Mouse (Mus musculus): ENCODE measurements at regions not wholly inside any gene's neighbourhood (a gene's known extent, or its start where the extent isn't known, plus 50 kb on each side); places are given as distances from the start of the nearest gene placed in this dataset.

DNA sequence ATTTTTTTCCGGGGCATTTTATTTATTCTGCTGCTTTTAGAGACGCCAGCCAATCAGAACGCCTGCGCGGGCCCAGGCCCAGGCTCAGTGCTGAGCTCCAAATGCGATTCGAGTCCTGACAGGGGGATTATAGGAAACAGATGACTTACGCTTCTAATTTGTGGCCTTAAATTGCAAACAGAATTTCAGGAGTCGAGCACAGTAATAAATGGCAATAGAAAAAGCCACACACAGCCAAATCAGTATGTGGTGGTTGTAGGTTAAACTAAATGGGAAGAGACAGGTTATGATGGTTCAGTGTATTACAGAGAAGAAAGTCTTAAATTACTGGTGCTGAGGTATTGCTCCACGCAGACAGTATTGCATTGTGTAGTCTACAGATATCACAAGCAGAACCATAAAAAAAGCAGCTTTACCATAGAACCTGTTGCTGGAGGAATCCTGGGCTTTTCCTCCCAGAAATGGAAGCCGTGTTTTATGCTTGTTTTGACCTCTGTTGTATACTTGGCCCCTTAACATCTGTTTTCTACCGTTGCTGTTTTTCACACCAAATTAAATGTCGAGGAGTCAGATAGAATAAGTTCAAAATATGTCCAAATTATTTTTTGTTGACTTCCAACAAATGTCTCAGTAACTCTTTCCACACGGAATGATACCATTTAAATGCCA lies 110.2 kb upstream of the Zeb2 start:
- Histone ChIP-seq H3K36me3 (ENCODE audit: control insufficient read depth, insufficient read depth, low read length) (no peaks in the 10 kb centered on the region), H3K9ac (ENCODE audit: low read depth, low read length) (no peak overlapping the region), H3K4me2 (ENCODE audit: low read length) (peak overlapping the region; percentile 29; the same call in 1 of the 2 replicates), H3K4me3 (ENCODE audit: low read depth, low read length) (no peak overlapping the region), H3K9me3 (replicated peaks; ENCODE audit: control insufficient read depth, low read length, poor library complexity, severe bottlenecking) (no peaks in the 10 kb centered on the region), H3K27me3 (ENCODE audit: control insufficient read depth, insufficient read depth, low read depth, low read length) (no peaks in the 10 kb centered on the region), H3K4me1 (ENCODE audit: control insufficient read depth, insufficient read depth, low read length) (peaks cover 7% of the 10 kb centered on the region; the same call in 1 of the 2 replicates), H3K27ac (ENCODE audit: low read length) (peak overlapping the region; percentile 26; the same call in 1 of the 2 replicates)
- no peak for ATAC-seq
- WGBS: 19% methylated on average over 14 of the region's 14 CpGs

DNA sequence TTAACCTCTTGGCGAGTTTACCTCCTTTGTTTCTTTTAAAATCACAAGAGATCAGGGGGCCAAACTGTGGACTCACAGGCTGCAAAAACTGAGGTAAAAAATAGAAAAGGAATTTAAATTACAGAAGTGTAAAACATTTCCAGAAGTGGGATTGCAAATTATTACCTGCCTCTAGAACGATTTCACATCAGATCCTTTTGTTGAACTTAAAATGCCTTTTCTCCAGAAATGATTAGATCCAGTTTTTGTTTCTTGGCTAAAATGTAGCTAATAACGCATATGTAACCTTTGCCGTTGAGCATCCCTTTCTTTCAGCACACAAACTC lies 108.8 kb upstream of the Zeb2 start:
- H3K27me3 ChIP-seq (ENCODE audit: control insufficient read depth, insufficient read depth, low read depth, low read length): no peaks in the 10 kb centered on the region
- no peaks in the 10 kb centered on the region for H3K36me3 ChIP-seq (ENCODE audit: control insufficient read depth, insufficient read depth, low read length)
- no peaks in the 10 kb centered on the region for H3K9me3 ChIP-seq (replicated peaks; ENCODE audit: control insufficient read depth, low read length, poor library complexity, severe bottlenecking)
- 25% methylated on average over 4 of the region's 4 CpGs for WGBS
- peaks cover 7% of the 10 kb centered on the region; the same call in 1 of the 2 replicates for H3K4me1 ChIP-seq (ENCODE audit: control insufficient read depth, insufficient read depth, low read length)
- H3K4me3 ChIP-seq (ENCODE audit: low read depth, low read length): no peak overlapping the region
- H3K27ac ChIP-seq (ENCODE audit: low read length): peak overlapping the region; percentile 22; the same call in 1 of the 2 replicates
- ATAC-seq: no peak
- no peak overlapping the region for H3K9ac ChIP-seq (ENCODE audit: low read depth, low read length)
- H3K4me2 ChIP-seq (ENCODE audit: low read length): no peak overlapping the region

DNA sequence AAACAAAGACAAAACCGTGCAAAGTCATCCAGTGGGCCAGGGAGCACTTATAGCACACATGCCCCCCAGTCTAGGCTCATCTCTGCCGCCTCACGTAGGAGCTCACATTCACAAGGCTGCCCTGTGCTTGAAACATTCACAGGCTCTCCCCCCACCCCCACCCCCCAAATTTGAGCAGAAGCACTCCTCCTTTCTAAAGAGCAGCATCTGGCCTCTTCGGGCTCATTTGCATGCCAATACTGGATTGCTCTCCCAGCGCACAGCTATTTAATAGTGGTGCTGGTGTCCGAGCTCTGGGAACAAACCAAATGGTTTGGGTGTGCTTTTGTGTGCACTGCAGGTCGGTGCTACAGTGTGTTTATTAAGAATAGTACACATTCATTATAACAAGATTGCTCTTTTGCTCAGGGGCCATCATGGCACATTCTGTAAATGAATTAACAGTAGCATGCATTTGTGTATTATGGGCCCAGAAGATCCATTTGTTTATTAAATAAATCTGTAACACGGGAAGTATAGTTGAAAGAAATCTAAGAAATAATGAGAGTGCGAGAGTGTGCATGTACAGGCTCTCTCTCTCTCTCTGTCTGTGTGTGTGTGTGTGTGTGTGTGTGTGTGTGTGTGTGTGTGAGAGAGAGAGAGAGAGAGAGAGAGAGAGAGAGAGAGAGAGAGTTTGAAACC lies 108.3 kb upstream of the Zeb2 start:
- Histone ChIP-seq H3K27ac (ENCODE audit: low read length) (peak overlapping the region; percentile 22; the same call in 1 of the 2 replicates), H3K9me3 (replicated peaks; ENCODE audit: control insufficient read depth, low read length, poor library complexity, severe bottlenecking) (no peaks in the 10 kb centered on the region), H3K4me1 (ENCODE audit: control insufficient read depth, insufficient read depth, low read length) (peaks cover 7% of the 10 kb centered on the region; the same call in 1 of the 2 replicates), H3K4me3 (ENCODE audit: low read depth, low read length) (no peak overlapping the region), H3K36me3 (ENCODE audit: control insufficient read depth, insufficient read depth, low read length) (no peaks in the 10 kb centered on the region), H3K4me2 (ENCODE audit: low read length) (no peak overlapping the region), H3K9ac (ENCODE audit: low read depth, low read length) (no peak overlapping the region), H3K27me3 (ENCODE audit: control insufficient read depth, insufficient read depth, low read depth, low read length) (no peaks in the 10 kb centered on the region)
- 12% methylated on average over 9 of the region's 9 CpGs for WGBS
- peak; percentile 79 for ATAC-seq

DNA sequence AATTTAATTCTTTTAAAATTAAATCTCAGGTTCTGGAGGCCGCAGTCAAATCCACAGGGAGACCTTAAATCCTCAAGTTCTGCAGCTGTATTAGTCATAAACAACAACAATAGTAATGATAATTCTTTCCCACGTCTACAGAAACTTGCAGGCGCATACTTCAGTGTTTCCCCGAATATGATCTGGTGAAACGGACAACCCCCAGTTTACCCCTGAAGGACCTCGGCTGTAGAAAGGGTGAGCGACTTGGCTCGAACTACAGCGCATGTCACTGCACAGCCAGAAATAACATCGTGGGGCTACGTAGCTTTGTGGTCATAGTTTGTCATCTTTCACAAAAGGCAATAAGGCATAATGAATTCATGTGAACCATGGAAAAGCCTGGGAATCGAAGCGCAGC lies 105.0 kb upstream of the Zeb2 start:
- H3K27ac ChIP-seq (ENCODE audit: low read length): no peak overlapping the region
- H3K4me1 ChIP-seq (ENCODE audit: control insufficient read depth, insufficient read depth, low read length): 0 out of 2 replicates have a peak, but pooled peaks cover 1% of the 10 kb centered on the region
- no peak overlapping the region for H3K9ac ChIP-seq (ENCODE audit: low read depth, low read length)
- no peak for ATAC-seq
- no peak overlapping the region for H3K4me3 ChIP-seq (ENCODE audit: low read depth, low read length)
- H3K4me2 ChIP-seq (ENCODE audit: low read length): no peak overlapping the region
- no peaks in the 10 kb centered on the region for H3K9me3 ChIP-seq (replicated peaks; ENCODE audit: control insufficient read depth, low read length, poor library complexity, severe bottlenecking)
- H3K27me3 ChIP-seq (ENCODE audit: control insufficient read depth, insufficient read depth, low read depth, low read length): no peaks in the 10 kb centered on the region
- H3K36me3 ChIP-seq (ENCODE audit: control insufficient read depth, insufficient read depth, low read length): no peaks in the 10 kb centered on the region
- 64% methylated on average over 13 of the region's 13 CpGs for WGBS

DNA sequence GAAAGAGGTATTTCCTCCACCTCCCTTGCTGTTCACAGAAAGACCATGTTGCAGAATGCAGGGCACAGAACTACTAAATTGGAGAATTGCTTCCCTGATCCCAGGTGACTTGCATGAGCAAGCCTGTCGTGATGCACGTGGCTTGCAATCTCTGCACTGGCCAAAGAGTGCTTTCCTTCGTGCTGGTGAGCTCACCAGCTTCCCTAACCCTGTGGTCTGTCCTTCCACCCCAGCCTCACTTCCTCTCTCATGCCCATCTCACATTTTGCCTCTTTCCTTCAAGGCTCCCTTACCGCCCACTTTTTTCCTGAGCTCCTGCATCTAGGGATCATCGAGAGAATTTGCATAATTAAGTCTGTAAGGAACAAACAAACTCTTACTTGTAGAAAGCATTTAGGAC lies 102.7 kb upstream of the Zeb2 start:
- H3K4me1 ChIP-seq (ENCODE audit: control insufficient read depth, insufficient read depth, low read length): no peaks in the 10 kb centered on the region
- no peak overlapping the region for H3K9ac ChIP-seq (ENCODE audit: low read depth, low read length)
- no peaks in the 10 kb centered on the region for H3K27me3 ChIP-seq (ENCODE audit: control insufficient read depth, insufficient read depth, low read depth, low read length)
- no peak overlapping the region for H3K4me2 ChIP-seq (ENCODE audit: low read length)
- H3K27ac ChIP-seq (ENCODE audit: low read length): no peak overlapping the region
- 47% methylated on average over 5 of the region's 5 CpGs for WGBS
- no peak for ATAC-seq
- no peak overlapping the region for H3K4me3 ChIP-seq (ENCODE audit: low read depth, low read length)
- no peaks in the 10 kb centered on the region for H3K36me3 ChIP-seq (ENCODE audit: control insufficient read depth, insufficient read depth, low read length)
- H3K9me3 ChIP-seq (replicated peaks; ENCODE audit: control insufficient read depth, low read length, poor library complexity, severe bottlenecking): no peaks in the 10 kb centered on the region

DNA sequence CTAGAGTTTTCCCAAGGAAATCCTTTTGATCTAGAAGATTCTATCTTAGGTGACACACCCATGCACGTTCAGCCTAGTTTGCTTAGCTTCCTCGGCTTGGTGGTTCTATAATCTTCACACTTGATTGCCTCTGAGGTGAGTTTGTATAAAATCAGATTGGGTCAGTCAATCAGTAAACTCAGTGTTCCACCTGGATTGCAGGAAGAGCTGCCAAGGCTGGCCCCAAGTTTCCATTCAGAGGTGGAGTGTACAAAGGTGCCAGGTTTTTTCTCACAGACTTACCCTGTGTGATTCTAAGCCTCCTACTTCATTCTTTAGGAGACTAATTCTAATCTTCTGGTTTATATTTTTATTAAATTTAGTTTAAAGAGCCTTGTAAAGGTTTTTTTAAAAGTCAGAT lies 95.6 kb upstream of the Zeb2 start:
- Histone ChIP-seq H3K4me2 (ENCODE audit: low read length) (no peak overlapping the region), H3K9me3 (replicated peaks; ENCODE audit: control insufficient read depth, low read length, poor library complexity, severe bottlenecking) (no peaks in the 10 kb centered on the region), H3K4me3 (ENCODE audit: low read depth, low read length) (no peak overlapping the region), H3K4me1 (ENCODE audit: control insufficient read depth, insufficient read depth, low read length) (no peaks in the 10 kb centered on the region), H3K9ac (ENCODE audit: low read depth, low read length) (no peak overlapping the region), H3K36me3 (ENCODE audit: control insufficient read depth, insufficient read depth, low read length) (no peaks in the 10 kb centered on the region), H3K27ac (ENCODE audit: low read length) (no peak overlapping the region), H3K27me3 (ENCODE audit: control insufficient read depth, insufficient read depth, low read depth, low read length) (no peaks in the 10 kb centered on the region)
- 70% methylated on average over 2 of the region's 2 CpGs for WGBS
- no peak for ATAC-seq

DNA sequence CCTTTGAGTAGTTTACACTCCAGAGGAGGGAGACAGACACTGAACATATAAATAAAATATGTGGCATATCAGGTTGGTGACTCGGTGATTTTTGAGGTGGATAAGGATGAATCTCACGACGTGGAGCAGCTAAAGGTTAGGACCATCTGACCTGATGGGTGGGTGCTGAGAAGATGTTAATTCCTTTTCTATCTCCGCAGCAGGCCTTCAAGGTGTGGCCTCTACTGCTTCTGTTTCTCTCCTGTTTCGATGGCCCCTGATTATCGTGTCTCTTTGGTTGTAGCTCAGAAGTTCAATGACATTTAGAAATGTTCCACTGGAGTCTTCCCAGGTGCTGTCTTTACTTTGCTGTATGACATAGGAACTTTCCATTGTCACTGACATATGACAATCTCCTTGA lies 91.3 kb upstream of the Zeb2 start:
- Histone ChIP-seq H3K27me3 (ENCODE audit: control insufficient read depth, insufficient read depth, low read depth, low read length) (no peaks in the 10 kb centered on the region), H3K4me2 (ENCODE audit: low read length) (no peak overlapping the region), H3K9ac (ENCODE audit: low read depth, low read length) (no peak overlapping the region), H3K9me3 (replicated peaks; ENCODE audit: control insufficient read depth, low read length, poor library complexity, severe bottlenecking) (no peaks in the 10 kb centered on the region), H3K36me3 (ENCODE audit: control insufficient read depth, insufficient read depth, low read length) (no peaks in the 10 kb centered on the region), H3K4me1 (ENCODE audit: control insufficient read depth, insufficient read depth, low read length) (no peaks in the 10 kb centered on the region), H3K27ac (ENCODE audit: low read length) (no peak overlapping the region), H3K4me3 (ENCODE audit: low read depth, low read length) (no peak overlapping the region)
- 97% methylated on average over 6 of the region's 6 CpGs for WGBS
- ATAC-seq: no peak

DNA sequence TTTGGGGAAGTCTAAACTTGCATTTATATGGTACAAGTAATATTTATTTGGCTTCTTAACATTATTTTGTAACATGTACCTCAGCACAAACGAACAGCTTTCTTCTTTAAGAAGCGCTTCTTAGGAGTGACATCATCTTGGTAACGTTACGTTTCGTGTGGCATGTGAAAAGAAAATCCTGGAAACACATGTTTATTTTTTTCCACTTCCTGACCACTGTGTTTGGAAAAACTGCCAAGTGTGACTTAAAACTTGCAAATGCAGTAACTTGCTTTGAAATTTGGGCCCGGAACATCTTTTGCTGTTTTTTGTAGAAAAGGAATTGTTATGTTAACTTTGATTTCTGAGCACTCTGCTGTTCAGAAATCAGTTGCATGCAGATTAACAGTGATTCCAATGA lies 88.6 kb upstream of the Zeb2 start:
- no peaks in the 10 kb centered on the region for H3K36me3 ChIP-seq (ENCODE audit: control insufficient read depth, insufficient read depth, low read length)
- H3K27me3 ChIP-seq (ENCODE audit: control insufficient read depth, insufficient read depth, low read depth, low read length): no peaks in the 10 kb centered on the region
- H3K9me3 ChIP-seq (replicated peaks; ENCODE audit: control insufficient read depth, low read length, poor library complexity, severe bottlenecking): no peaks in the 10 kb centered on the region
- peak overlapping the region; percentile 28; the same call in 1 of the 2 replicates for H3K4me2 ChIP-seq (ENCODE audit: low read length)
- no peak for ATAC-seq
- H3K9ac ChIP-seq (ENCODE audit: low read depth, low read length): no peak overlapping the region
- WGBS: 36% methylated on average over 6 of the region's 6 CpGs
- H3K4me3 ChIP-seq (ENCODE audit: low read depth, low read length): no peak overlapping the region
- no peaks in the 10 kb centered on the region for H3K4me1 ChIP-seq (ENCODE audit: control insufficient read depth, insufficient read depth, low read length)
- H3K27ac ChIP-seq (ENCODE audit: low read length): no peak overlapping the region

DNA sequence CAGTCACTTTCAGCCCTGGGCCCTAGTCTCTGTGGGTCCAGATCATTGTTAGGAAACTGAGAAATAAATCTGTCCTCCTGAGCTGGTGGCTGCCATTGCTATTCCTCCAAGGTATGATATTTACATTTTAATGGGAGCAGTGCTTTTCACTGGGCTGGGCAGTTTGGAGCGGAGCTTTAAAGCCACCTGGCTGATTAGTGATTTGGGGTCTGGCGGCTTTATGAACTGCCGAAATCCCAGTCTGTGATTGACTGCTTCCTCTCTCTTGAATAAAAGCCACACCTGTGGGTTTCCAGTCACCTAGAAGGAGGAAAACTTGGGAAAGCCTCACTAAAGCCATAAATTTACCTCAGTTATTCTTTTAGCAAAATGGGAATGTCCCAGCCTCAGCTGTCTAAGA lies 88.0 kb upstream of the Zeb2 start:
- Histone ChIP-seq H3K27ac (ENCODE audit: low read length) (no peak overlapping the region), H3K36me3 (ENCODE audit: control insufficient read depth, insufficient read depth, low read length) (no peaks in the 10 kb centered on the region), H3K4me1 (ENCODE audit: control insufficient read depth, insufficient read depth, low read length) (no peaks in the 10 kb centered on the region), H3K27me3 (ENCODE audit: control insufficient read depth, insufficient read depth, low read depth, low read length) (no peaks in the 10 kb centered on the region), H3K9ac (ENCODE audit: low read depth, low read length) (no peak overlapping the region), H3K4me2 (ENCODE audit: low read length) (no peak overlapping the region), H3K9me3 (replicated peaks; ENCODE audit: control insufficient read depth, low read length, poor library complexity, severe bottlenecking) (no peaks in the 10 kb centered on the region), H3K4me3 (ENCODE audit: low read depth, low read length) (no peak overlapping the region)
- no peak for ATAC-seq
- WGBS: 50% methylated on average over 3 of the region's 3 CpGs

All from midbrain, embryonic 16.5 days (tissue).